Mouse (Mus musculus) thymus, adult 2 months (tissue): Measurements from ENCODE around the gene Tacstd2.

Experiments used
- CTCF ChIP-seq: fragments of 200-500 bp; IDR thresholded peaks from 2 replicates; pipeline ENCODE4 v1.5.1; 2012; ENCODE audit warnings: mild to moderate bottlenecking, control low read depth, low read length, moderate library complexity, borderline replicate concordance; ENCODE audit not compliant: control insufficient read depth, poor library complexity, insufficient read depth; ENCODE audit errors: extremely low read depth
- POLR2A ChIP-seq: fragments of 200-500 bp; IDR thresholded peaks from 2 replicates; pipeline ENCODE4 v1.6.1; 2012; ENCODE audit warnings: mild to moderate bottlenecking, low read length, control low read depth, moderate library complexity; ENCODE audit not compliant: control insufficient read depth, poor library complexity, insufficient read depth; ENCODE audit errors: extremely low read depth

- TF ChIP-seq POLR2A (no peak), CTCF (no peak)
Measured at GRCm38 (mm10) chr6:67532665-67533440, 2.7 kb downstream of the Tacstd2 start.
